Mouse (Mus musculus) megakaryocyte, embryonic 14.5 days (primary cell): ENCODE measurements around the gene Znrf4.

Experiments
- FLI1 ChIP-seq: IDR thresholded peaks from 2 replicates; pipeline ENCODE4 v1.6.1; 2012; ENCODE audit warnings: low read length, inconsistent platforms, mixed read lengths
- GATA1 ChIP-seq: IDR thresholded peaks from 3 replicates; pipeline ENCODE4 v1.6.1; 2012; ENCODE audit warnings: mixed read lengths, low read length, inconsistent platforms, borderline replicate concordance

DNA sequence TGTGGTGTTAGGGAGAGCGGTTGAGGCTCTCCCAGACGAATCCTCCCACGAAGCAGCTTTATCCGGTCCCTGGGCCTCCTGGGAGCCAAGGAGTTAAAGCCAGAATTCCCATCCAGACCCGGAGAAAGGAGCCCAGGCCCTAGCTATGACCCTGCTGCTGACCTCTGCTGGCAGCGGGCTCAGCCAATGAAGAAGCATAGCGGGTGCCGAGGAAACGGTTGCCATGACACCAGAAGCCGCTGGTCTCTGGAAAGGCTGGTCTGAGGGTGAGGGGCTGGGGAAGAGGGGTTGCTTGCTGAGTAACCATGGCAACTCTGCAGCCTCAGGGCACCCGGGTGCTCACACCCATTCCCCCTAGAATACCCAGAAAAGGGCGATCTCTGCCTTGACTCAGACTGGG, 24.2 kb downstream of the Znrf4 start:
- TF ChIP-seq GATA1, result no peak
- TF ChIP-seq FLI1, result no peak
